Mouse (Mus musculus) kidney, adult 2 months (tissue): ENCODE data around the gene Znrf2. TPM values are rescaled to one million over a fixed set of nuclear protein-coding genes. Genes with fewer than 3 reads are reported as not detected.

Experiments
- DNase-seq: peaks from one replicate; pipeline ENCODE4 v3.0.0; 2021
- H3K27ac ChIP-seq: fragments of 200-500 bp; 2 replicates; pipeline ENCODE4 v1.5.1; 2012; ENCODE audit warnings: low read depth, low read length, control low read depth, inconsistent platforms; ENCODE audit not compliant: insufficient read depth
- H3K27me3 ChIP-seq: fragments of 200-500 bp; replicated peaks from 2 replicates; pipeline ENCODE4 v1.6.1; 2012; ENCODE audit warnings: mild to moderate bottlenecking, moderate library complexity, low read length, inconsistent platforms; ENCODE audit not compliant: control insufficient read depth, insufficient read depth
- H3K36me3 ChIP-seq: fragments of 200-500 bp; 2 replicates; pipeline ENCODE4 v1.6.1; 2012; ENCODE audit warnings: mild to moderate bottlenecking, moderate library complexity, low read length, inconsistent platforms; ENCODE audit not compliant: control insufficient read depth, insufficient read depth
- H3K4me1 ChIP-seq: fragments of 200-500 bp; 2 replicates; pipeline ENCODE4 v1.6.1; 2011; ENCODE audit warnings: low read length; ENCODE audit not compliant: control insufficient read depth, insufficient read depth
- H3K4me3 ChIP-seq: fragments of 200-500 bp; 2 replicates; pipeline ENCODE4 v1.5.1; 2011; ENCODE audit warnings: mild to moderate bottlenecking, low read depth, low read length, control low read depth; ENCODE audit not compliant: insufficient read depth
- CTCF ChIP-seq: fragments of 200-500 bp; conservative IDR thresholded peaks from 2 replicates; pipeline ENCODE4 v1.5.1; 2011; ENCODE audit warnings: low read depth, mild to moderate bottlenecking, control low read depth, low read length, moderate library complexity, mixed read lengths; ENCODE audit not compliant: insufficient read depth, insufficient read length
- POLR2A ChIP-seq: fragments of 200-500 bp; IDR thresholded peaks from one replicate; pipeline ENCODE4 v1.6.1; 2011; ENCODE audit warnings: low read depth, low read length, control low read depth
- WGBS: fragments of 180-500 bp; shearing (Covaris S2); methylation state at CpG from one replicate; pipeline ENCODE4 v1.1.7; 2018; 5-methylcytosine and 5-hydroxymethylcytosine counted together
- polyA plus RNA-seq: library from polyadenylated mRNA; depleted of rRNA; stranded (reverse); fragments of >200 nt; gene quantifications from 2 replicates; pipeline ENCODE4 v1.2.3, GENCODE M21; 2012

Gene Znrf2
- polyA plus RNA-seq, 1 experiment: 18.1 TPM

GRCm38 (mm10) chr6:54876782-54877181 lies 60.1 kb downstream of the Znrf2 start:
- no peaks in the 10 kb centered on the region for H3K36me3 ChIP-seq
- no peaks in the 10 kb centered on the region for H3K27me3 ChIP-seq
- no peak overlapping the region for H3K27ac ChIP-seq
- 49% methylated on average over 5 of the region's 5 CpGs for WGBS
- H3K4me1 ChIP-seq: no peaks in the 10 kb centered on the region; the same call in 1 of the 2 replicates
- TF ChIP-seq CTCF (no peak), POLR2A (no peak)
- no peak for DNase-seq
- H3K4me3 ChIP-seq: no peak overlapping the region

DNA sequence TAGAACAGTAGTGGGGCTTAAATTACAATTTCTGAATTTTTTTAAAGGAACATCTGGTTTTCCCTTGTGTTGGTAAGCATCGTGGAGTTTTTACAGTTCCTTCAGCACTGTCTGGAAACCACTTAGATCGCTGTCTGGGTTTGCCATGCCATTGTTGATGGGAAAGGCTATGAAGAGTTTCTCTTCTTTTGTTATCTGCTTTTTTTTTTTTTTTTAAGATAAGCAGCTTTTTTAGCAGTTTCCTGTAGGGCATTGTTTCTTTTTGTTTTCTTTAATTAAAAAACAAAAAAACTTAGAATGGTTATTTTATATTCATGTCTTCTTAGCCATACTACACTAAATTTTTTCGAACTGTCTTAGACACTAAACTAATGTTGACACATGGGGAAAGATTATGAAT lies 60.9 kb downstream of the Znrf2 start:
- Histone ChIP-seq H3K27me3 (no peaks in the 10 kb centered on the region), H3K4me1 (no peaks in the 10 kb centered on the region; the same call in 1 of the 2 replicates), H3K4me3 (no peak overlapping the region), H3K36me3 (no peaks in the 10 kb centered on the region), H3K27ac (no peak overlapping the region)
- DNase-seq: no peak
- TF ChIP-seq CTCF: no peak
- WGBS: 69% methylated on average over 3 of the region's 3 CpGs

DNA sequence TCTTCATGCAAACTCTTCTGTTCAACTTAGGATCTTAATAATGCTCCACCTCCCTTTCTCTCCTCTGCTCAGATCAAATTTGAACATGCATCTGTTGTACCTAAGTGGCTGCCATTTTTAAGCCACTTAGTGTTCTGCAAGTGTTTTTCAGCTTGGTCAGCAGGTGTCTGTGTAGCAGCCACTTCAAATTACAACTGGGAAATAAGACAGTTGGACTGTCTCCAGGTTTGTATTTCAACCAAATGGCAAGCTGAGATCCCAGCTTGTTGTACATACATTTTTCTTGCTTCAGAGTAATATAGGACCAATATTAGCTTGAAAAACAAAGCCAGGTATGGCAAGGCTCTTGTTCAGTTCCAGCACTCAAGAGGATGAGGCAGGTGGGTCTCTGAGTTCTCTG lies 61.8 kb downstream of the Znrf2 start:
- no peak for DNase-seq
- Histone ChIP-seq H3K36me3 (no peaks in the 10 kb centered on the region), H3K27me3 (no peaks in the 10 kb centered on the region), H3K4me3 (no peak overlapping the region), H3K4me1 (peaks cover 3% of the 10 kb centered on the region; the same call in 1 of the 2 replicates), H3K27ac (no peak overlapping the region)
- TF ChIP-seq POLR2A: no peak
- TF ChIP-seq CTCF: no peak

- H3K27ac ChIP-seq: no peak overlapping the region
- H3K4me1 ChIP-seq: peaks cover 3% of the 10 kb centered on the region; the same call in 1 of the 2 replicates
- H3K4me3 ChIP-seq: no peak overlapping the region
- H3K36me3 ChIP-seq: no peaks in the 10 kb centered on the region
- DNase-seq: no peak
- 92% methylated on average over 4 of the region's 4 CpGs for WGBS
- H3K27me3 ChIP-seq: no peaks in the 10 kb centered on the region
- TF ChIP-seq POLR2A (no peak), CTCF (no peak)
Measured at GRCm38 (mm10) chr6:54880086-54880485, 63.4 kb downstream of the Znrf2 start.

GRCm38 (mm10) chr6:54883424-54883823 lies 66.7 kb downstream of the Znrf2 start:
- peak; percentile 29 for DNase-seq
- Histone ChIP-seq H3K4me3 (no peak overlapping the region), H3K27ac (no peak overlapping the region), H3K4me1 (peaks cover 3% of the 10 kb centered on the region; the same call in 1 of the 2 replicates), H3K27me3 (no peaks in the 10 kb centered on the region), H3K36me3 (peaks cover 1% of the 10 kb centered on the region; the same call in 1 of the 2 replicates)
- WGBS: 56% methylated on average over 2 of the region's 2 CpGs
- TF ChIP-seq POLR2A (no peak), CTCF (no peak)

- H3K4me1 ChIP-seq: peaks cover 3% of the 10 kb centered on the region; the same call in 1 of the 2 replicates
- 78% methylated on average over 7 of the region's 7 CpGs for WGBS
- no peak for DNase-seq
- peaks cover 1% of the 10 kb centered on the region; the same call in 1 of the 2 replicates for H3K36me3 ChIP-seq
- no peak overlapping the region for H3K4me3 ChIP-seq
- H3K27ac ChIP-seq: no peak overlapping the region
- H3K27me3 ChIP-seq: no peaks in the 10 kb centered on the region
- TF ChIP-seq POLR2A: no peak
Measured at GRCm38 (mm10) chr6:54886195-54886594, 69.5 kb downstream of the Znrf2 start.

GRCm38 (mm10) chr6:54890221-54890620 lies 73.5 kb downstream of the Znrf2 start:
- H3K4me3 ChIP-seq: no peak overlapping the region
- DNase-seq: no peak
- no peak overlapping the region for H3K27ac ChIP-seq
- H3K27me3 ChIP-seq: no peaks in the 10 kb centered on the region
- WGBS: 91% methylated on average over 9 of the region's 9 CpGs
- TF ChIP-seq CTCF (no peak), POLR2A (no peak)
- H3K4me1 ChIP-seq: no peaks in the 10 kb centered on the region
- peaks cover 1% of the 10 kb centered on the region; the same call in 1 of the 2 replicates for H3K36me3 ChIP-seq

- no peak for DNase-seq
- 76% methylated on average over 3 of the region's 3 CpGs for WGBS
- Histone ChIP-seq H3K4me1 (no peaks in the 10 kb centered on the region), H3K27me3 (no peaks in the 10 kb centered on the region), H3K27ac (no peak overlapping the region), H3K4me3 (no peak overlapping the region), H3K36me3 (peaks cover 1% of the 10 kb centered on the region; the same call in 1 of the 2 replicates)
- no peak for TF ChIP-seq POLR2A
- no peak for TF ChIP-seq CTCF
Measured at GRCm38 (mm10) chr6:54891384-54891783, 74.7 kb downstream of the Znrf2 start.
